24 mouse cellular contexts compared by ENCODE assay signal in the genomic region with DNA sequence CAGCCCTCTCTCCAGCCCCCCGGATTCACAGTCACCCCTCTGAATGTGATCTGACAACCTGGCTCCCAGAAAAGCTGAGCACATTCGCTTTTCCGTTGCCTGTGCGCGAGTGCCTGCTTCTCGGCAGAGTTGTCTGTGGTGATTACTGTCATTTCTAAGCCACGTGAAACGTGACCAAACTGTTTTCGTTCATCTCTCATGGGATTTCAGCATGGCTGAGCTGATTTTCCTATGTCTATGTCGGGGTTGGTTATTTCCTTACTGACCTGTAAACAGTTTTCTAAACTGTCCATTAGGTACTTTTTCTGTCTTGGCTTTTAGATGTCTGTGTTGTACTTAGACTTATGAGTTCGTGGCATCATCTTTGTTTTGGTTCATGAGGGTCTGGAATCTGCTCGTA. TPM values are rescaled to one million over a fixed set of nuclear protein-coding genes. Genes with fewer than 3 reads are reported as not detected.
"Had no signal": no experiment of that assay in that cellular context is flagged by ENCODE, and none has a peak within 500 bp of the region (broad histone marks: within the 10 kb centered on the region; RNA-seq: fewer than 3 reads in every experiment).

No protein-coding gene starts in this region.

- H3K27me3 ChIP-seq: heart, embryonic 13.5 days; heart, embryonic 15.5 days; hindbrain, embryonic 13.5 days; hindbrain, embryonic 15.5 days; limb, embryonic 12.5 days; liver, embryonic 13.5 days had no signal

- ATAC-seq: hindbrain, postnatal 0 days; intestine, postnatal 0 days had no signal

- H3K4me2 ChIP-seq: heart, embryonic 11.5 days; heart, embryonic 13.5 days; heart, embryonic 15.5 days; hindbrain, embryonic 13.5 days; hindbrain, embryonic 15.5 days; limb, embryonic 12.5 days; liver, embryonic 11.5 days; liver, embryonic 13.5 days had no signal

- H3K4me3 ChIP-seq: heart, adult 2 months; heart, embryonic 13.5 days; heart, embryonic 15.5 days; hindbrain, embryonic 13.5 days; hindbrain, embryonic 15.5 days; left cerebral cortex, adult 2 months; limb, embryonic 10.5 days; limb, embryonic 12.5 days; liver, embryonic 13.5 days had no signal

- H3K9ac ChIP-seq: heart, embryonic 13.5 days; heart, embryonic 15.5 days; hindbrain, embryonic 13.5 days; hindbrain, embryonic 15.5 days; limb, embryonic 12.5 days; liver, embryonic 13.5 days had no signal

- H3K4me1 ChIP-seq: hindbrain, embryonic 15.5 days had no signal

- H3K27ac ChIP-seq: heart, adult 2 months; heart, embryonic 13.5 days; heart, embryonic 15.5 days; hindbrain, embryonic 13.5 days; hindbrain, embryonic 15.5 days; hindbrain, postnatal 0 days; left cerebral cortex, adult 2 months; limb, embryonic 10.5 days; limb, embryonic 12.5 days; liver, embryonic 13.5 days had no signal

- H3K9me3 ChIP-seq: heart, embryonic 13.5 days; heart, embryonic 15.5 days; hindbrain, embryonic 13.5 days; hindbrain, embryonic 15.5 days; limb, embryonic 10.5 days; limb, embryonic 12.5 days; liver, embryonic 13.5 days had no signal

- H3K36me3 ChIP-seq: heart, embryonic 13.5 days; heart, embryonic 15.5 days; hindbrain, embryonic 13.5 days; hindbrain, embryonic 15.5 days; limb, embryonic 10.5 days; limb, embryonic 12.5 days; liver, embryonic 13.5 days had no signal

- DNase-seq: gastrocnemius, postnatal 14 days; gastrocnemius, postnatal 36 days; heart, adult 2 months; heart, postnatal 14 days; heart, postnatal 36 days; kidney, adult 18-20 months; kidney, adult 8-10 months; kidney, postnatal 10 days; kidney, postnatal 25 days; kidney, postnatal 4 days; liver; liver, embryonic 13.5 days had no signal

RNA-seq across cellular contexts. Expression of a gene that starts 12.0 kb away (rescaled TPM):
- total RNA-seq: granulocyte monocyte progenitor cell, adult 5-6 weeks had no signal
